Mouse (Mus musculus) 416B (cell line): ENCODE data around the gene Add2.

Source experiments
- DNase-seq: peaks from one replicate; pipeline ENCODE4 v3.0.0; 2011; ENCODE audit warnings: low read depth

Add2 gene

DNA sequence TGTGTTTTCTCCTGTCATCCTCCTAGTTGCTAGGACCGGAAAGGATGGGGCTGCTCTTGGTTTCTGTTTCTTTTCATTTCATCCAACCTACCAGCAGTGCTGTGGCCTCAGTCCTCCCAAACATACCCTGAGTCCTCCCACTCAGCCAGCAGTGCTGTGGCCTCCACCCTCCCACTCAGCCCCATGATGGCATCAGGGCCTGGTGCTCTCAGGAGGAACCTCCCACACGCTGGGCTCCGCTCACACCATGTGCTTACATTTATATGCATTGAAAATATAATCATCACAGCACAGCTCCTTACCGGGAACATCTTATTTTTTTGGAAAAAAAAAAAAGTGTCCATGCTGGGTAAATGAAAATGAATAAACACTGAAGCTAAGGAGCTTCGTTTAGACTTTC lies 20.0 kb downstream of the Add2 start:
- DNase-seq = no peak

DNA sequence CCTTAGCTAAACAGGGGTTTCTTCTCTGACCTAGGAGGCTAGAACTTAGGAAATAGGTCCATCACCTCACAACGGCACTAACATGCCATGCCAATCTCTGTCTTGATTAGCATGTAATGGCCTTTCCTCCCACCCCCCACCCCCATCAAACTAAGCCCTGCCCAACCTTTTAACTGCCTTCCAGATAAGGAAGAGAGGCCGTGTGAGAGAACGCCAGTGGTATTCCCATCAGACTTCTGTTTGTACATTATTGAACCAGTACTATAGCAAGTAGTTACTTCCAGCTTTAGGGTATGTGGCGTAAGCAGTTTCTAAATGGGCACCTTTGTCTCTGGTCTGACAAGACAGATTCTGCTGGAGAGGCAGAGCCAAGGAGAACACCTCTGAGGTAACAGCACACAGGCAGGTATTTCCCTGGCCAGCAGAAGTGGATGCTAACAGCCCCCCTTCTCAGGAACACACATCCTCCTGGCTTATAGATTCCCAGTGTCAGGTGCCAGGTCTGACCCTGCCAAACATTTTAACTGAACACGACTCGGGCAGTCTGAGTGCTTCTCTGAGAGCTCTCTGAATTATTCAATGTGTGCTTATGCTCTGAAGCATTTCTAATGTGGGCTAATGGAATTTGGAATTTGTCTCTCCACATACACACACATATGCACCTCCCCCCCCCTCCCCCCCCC lies 22.2 kb downstream of the Add2 start:
- DNase-seq = no peak

DNA sequence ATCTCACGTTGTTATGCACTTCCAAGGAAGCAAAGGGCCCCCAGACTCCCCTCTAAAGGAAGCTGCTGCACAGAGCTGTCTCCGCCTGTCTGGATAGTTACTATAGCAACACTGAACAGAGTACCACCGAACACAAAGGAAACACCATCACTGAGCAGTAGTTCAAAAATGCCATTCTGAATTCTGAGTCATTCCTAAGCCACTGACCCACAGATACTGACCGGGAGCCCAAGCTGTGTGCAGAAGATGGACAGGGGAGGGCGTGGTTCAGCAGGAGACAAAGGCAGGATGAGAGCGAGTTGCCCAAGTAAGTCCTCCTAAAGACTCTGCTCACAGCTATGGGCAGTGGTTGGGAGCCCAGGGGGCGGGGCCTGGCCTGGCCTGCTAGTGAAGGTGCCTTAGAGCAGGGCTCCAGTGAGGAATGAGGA lies 23.6 kb downstream of the Add2 start:
- peak; percentile 13 for DNase-seq

DNA sequence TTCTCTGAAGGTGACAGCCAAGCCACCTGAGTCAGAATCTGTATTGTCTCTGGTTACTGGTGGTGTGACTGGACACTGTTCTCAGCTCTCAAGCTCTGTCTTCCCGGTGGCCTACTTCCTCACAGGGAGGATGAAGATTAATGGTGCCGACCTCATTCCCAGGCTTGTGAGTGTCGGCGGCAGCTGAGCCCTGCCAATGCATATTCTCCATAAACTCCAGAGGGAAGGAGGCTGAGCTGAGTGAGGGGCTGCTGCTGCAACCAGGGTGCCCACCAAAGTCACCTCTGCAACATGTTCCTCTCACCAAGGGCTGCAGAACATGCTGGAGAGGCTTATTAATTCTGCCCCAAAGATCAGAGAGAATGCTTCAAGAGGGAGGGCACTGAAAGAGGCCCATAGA lies 24.1 kb downstream of the Add2 start:
- no peak for DNase-seq

DNA sequence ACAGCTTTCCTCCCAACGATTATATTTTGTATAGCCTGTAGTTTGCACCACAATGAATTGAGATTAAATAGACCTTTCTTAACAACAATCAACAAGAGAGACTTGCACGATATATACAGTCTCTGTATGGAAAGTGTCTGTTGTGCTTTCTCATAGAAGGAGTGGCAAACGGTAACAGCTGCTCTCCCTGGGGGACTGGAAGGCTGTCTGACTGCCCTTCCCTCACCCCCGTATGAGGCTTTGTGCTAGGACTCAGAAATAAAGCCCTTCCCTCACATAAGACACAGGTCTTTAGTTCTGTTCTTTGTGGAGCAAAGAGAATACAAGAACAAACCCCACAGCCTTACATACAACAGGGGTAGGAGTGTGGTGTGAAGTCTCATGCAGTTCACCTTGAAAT lies 24.6 kb downstream of the Add2 start:
- no peak for DNase-seq

DNA sequence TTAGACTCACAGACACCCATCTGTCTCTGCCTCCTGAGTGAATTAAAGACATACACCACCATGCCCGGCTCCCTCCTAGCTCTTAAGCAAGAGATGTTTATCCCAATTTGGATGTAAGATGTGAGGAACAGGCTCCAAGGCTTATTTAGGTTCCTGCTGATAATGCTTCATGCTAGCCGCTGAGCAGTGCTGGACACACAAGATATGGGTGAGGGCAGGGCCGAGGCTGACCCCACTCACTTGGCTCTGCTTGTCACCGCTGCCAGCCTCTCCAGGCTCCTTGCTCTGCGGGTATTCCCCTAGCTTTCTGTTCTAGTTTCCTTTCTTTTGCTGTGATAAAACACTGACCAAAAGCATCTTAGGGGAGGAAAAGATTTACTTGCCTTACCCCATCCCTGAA lies 25.1 kb downstream of the Add2 start:
- DNase-seq = no peak

DNA sequence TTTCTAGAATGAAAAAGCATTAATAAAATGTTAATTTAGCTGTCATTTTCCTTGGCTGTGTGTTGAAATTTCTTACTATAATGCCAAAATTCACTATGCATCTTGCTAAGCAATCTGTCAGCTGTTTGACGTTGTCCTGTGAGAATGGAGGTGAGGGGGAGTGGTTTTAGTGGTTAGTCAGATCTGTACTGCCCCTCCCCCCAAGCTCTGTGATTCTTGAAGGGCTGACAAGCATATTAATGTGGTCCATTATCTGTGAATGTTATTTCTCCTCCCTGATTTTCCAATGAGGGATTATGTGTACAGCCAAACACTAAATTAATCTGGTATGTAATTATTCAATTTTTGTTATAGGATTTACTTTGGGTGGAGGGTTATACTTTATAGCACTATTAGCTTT lies 30.0 kb downstream of the Add2 start:
- DNase-seq = no peak

DNA sequence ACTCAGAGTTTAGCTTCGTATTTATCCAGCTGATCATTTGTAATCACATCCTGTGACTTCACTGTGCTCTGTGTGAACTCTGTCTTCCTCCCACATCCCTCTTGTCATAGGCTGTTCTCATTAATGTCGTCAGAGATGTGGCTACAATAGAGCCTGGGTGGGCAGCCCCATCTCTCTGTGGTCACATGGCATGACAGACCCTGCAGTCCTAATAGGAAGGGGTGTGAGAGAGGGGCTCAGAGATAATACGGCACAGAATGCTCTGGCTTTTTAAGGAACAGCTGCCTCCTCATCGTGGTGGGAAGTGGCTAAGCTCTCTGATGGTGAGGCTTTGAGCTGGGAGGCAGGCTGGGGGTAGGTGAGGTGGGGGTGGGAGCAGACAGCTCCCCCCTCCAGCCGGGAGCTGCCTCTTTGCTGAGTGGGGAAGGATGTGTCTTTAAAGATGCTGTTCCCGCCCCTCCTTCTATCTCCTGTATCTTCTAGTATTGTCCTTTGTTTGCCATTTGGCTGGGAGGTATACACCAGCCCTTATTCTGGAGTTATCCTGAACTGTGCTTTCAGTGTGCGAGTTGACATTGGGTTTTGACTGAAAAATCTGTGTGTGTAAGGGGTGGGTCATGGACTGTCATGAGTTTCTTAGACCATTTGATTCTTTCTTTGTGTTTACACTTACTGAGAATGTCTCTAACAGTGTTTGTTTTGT lies 30.8 kb downstream of the Add2 start:
- DNase-seq = peak; percentile 43

DNA sequence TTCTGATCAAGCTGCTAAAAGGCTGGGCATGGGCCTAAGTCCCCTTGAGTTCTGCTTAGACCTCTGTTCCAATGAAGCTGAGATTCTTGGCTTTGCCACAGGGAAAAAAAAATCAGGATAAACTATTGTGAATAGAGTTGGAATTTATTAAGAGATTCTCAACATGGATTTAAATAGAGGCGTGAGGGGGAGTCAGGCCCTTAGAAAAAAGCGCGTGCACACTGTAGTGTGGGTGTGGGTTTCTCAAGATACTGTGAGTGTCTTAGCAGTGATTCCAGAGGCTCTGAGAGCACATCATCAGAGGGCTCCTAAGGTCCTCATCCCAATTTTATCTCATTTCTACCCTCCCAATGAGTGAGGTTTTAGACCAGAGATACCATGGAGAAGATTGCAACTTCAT lies 31.7 kb downstream of the Add2 start:
- no peak for DNase-seq

DNA sequence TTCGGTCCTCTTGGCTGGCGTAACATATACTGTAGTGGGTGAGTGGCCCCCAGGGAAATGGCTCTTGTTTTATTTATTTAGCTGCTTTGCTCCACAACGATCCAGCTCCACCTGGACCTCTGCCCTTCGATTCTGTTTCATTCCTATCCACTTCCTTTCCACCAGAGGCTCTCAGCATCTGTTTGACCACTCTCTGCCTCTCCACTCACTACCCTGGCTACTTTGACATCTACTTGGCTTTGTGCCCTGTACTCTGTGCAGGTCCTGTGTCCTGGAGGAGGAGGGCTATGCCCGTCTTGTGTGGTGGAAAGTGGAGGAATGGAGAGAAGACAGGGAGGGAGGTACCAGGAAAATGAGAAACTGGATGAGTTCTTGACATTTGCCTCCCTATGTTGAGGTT lies 33.7 kb downstream of the Add2 start:
- DNase-seq = no peak

DNA sequence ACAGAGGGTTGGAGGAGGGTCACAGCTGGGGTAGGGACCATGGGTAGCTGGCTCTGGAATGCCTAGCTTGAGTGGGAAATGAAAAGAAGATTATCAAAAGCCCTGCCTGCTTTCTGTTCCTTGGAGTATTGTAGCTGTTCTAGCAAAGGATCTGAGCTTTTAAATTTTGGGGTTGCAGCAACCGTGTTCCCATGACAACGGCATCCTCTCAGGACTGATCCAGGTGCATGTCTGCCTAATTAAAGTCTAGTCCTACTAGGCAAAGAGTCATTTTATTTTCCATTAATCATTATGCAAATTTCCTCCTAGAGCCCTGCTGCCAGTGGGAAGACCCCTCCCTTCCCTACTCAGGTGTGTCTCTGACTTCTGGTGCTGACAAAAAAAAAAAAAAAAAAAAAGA lies 34.2 kb downstream of the Add2 start:
- no peak for DNase-seq

DNA sequence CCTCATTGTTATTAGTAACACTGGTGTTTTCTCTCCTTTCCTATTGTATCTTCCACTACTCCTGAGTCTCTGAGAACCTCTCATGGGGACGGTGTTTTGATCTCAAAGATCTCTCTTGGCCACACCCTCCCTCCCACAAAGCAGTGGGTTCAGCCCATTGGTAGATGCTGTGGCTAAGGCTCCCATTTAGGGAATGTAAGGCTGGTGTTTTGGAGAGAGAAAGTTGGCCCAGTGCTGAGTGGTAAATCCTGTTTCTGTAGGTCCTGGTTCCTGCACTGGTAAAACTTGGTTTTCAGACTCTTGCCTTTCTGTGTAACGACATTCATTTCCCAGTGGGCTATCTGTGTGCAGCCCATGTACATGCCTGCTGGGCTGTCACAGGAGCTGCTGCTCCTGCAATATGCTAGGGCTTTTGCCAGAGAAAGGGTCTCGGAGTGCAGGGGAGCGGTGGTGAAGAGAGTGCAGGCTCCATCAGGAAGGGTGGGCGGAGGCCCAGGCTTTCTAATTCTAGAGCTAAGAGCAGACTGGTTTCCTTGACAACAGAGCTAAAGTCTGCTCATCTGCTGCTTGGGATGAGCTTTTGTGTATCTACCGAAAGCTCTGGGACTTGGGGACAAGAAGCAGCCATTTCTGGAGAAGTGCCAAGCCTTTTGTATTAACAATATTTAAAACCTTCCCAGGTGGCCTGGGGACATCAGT lies 36.0 kb downstream of the Add2 start:
- no peak for DNase-seq

DNA sequence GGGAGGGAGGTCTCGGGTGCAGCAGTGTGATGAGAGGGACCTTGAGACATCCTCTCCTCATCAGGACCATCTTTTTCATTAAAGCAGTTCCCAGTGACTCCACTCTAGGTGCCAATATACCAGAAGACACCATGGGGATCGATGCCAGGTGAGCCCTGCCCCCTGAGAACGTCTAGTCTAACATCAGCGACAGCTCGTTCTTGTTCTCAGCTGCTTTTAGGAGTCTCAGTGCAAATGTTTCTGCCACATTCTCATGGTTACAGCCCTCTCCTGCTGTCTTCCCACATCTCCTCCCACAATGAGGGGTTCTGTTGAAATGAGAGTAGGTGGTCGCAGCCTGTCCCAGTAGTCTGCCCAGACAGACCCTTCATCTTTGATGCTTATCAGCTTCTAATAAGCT lies 38.2 kb downstream of the Add2 start:
- DNase-seq = no peak

DNA sequence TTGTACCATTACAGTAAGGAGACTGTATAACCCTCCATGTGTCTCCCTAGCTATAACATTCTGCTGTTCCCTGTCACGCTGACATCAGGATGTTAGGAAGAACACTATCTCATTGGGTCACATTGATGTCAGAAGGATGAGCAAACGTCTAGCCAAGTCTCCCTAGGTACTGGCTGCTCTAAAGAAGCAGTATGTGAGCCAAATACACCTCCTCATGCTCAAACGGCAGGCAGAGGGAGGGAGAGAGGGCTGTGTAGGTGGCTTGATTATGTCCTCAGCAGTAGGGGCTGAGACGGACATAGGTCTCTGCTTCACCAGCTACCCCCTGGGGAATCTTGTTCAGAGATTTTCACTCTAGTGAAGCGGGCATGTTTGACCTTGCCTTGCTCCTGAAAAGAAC lies 38.7 kb downstream of the Add2 start:
- no peak for DNase-seq

DNA sequence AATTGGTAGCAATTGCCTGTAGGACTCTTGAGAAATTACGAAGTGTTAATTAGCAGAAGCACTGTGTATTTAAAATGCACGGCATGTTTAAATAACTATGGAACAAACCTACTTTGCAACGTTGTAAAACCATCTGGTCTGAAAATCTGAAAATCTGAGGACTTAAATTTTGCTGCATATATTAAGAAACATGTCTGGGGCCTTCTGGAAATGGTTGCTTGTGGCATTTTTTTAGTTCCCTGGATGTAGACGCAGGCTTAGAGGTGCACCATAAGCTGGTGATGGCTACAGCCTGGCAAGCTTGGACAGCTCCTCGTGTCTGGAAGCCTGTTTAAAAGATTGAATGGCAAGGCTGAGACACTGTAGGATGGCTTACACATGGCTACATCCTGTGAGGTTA lies 40.5 kb downstream of the Add2 start:
- DNase-seq = no peak

DNA sequence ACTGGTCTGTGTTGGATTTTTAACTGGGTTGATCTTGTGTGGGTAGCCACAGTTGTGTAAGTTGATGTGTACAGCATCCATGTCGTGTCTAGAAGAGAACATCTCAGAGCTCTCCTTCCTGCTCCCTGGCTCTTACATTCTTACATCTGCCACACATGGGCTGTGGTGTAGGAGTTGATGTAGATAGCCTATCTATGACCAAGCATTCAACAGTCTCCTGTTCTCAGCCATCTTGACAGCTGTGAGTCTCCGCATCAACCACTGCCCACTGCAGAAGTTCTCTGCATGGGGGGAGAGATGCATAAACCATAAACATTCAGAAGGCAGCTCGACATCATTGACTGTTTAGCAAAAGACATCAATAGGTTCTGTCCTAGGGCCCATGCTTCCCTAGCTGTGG lies 41.4 kb downstream of the Add2 start:
- DNase-seq = no peak

DNA sequence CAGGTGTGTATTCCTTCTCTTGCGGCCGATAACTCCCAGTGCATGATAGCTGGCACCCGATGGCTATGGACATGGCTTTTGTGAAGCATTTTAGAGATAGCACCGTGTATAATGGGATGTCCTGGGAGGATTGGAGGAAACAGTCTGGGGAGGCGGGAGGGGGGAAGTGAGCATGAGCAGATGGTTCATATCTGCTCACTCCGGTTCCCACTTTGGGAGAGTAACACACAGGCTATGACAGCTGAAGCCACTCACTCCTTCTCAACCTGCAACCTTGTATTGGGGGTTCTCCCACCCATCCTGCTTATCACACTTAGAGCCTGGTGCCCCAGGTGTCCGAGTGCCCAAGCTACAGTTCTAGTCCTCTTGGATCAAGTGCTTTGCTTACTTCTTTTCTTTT lies 41.8 kb downstream of the Add2 start:
- DNase-seq = no peak

DNA sequence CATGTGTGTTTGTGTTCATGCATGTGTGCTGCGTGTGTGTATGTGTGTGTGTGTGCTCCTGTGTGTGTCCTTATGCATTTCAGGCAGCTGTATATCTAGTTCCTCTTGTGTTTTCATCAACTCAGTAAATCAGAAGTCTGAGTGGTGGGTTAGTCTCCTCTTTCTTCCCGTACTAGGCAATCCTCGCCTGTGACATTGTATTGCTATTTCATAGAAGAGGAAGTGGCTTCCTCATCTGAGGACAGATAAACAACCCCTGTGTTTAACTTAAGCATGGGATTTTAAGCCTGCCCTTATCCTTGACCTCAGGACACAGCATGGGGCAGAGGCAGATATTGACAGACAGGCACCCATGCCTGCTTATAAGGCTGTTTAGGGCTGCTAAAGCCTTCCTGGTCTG lies 45.4 kb downstream of the Add2 start:
- peak; percentile 47 for DNase-seq

DNA sequence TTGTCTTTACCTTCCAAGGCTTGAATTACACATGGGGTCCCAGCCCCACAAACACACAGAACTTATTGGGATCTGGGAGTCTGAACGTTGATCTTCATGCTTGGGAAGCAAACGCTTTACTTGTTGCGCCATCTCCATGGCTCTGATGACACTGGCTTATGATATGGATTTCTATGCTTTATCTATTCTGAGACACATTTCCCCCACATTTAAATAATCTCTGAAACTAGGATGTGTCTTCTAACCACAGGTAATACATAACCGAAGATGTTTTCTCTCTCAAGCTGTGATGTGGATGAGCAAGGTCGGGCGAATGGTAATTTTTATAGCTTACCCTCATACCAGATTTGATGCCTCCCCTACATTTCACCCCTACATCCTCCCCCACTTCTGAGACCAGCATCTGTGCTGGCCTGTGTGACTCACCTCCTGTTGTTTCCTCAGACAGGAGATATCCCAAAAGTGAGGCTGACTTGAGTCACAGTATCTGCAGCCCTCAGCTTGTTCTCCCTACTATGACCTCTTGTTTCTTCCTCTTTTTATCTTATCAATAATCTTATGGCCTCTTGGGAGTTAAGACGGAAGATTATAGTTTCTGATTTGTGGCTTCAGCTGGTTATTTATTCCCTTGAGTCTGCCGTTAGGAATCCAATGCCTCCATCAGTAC lies 46.2 kb downstream of the Add2 start:
- peak; percentile 91 for DNase-seq

DNA sequence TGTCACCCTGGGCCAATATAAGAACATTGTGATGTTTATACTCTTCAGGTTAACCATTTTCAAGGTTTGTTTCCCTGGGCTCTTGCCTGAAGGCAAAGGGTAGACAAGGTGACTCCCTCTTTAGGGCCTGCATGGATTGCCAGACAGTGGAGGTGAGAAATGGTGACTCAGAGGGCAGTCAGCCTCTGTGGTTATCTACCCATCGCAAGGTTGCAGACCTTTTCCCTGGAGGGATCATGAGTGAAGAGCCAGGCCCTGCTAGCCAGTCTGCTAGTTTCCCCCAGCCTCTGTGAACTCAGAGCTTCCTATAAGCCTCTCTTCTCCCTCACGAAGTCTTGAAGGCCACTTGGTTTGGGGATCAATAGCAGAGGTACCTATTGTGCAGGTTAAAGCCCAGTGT lies 48.0 kb downstream of the Add2 start:
- no peak for DNase-seq

DNA sequence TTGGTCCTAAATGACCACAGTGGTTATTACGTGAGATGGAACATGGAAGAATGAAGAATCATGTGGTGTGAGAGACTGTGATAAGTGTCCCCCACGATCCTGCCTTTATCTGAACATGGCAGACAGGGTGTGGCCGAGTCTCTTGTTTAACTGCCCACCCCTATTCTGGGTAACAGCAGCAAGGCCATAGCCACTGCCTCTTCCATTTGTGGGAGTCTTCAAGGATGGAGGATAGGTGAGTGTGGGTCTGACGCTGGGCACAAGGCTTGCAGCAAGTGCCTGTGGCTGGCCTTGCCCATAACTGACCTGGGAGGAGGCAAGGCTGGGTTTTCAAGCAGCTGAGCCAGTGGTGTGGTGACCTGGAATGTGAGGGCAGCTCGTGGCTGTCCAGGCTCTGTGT lies 49.4 kb downstream of the Add2 start:
- no peak for DNase-seq

DNA sequence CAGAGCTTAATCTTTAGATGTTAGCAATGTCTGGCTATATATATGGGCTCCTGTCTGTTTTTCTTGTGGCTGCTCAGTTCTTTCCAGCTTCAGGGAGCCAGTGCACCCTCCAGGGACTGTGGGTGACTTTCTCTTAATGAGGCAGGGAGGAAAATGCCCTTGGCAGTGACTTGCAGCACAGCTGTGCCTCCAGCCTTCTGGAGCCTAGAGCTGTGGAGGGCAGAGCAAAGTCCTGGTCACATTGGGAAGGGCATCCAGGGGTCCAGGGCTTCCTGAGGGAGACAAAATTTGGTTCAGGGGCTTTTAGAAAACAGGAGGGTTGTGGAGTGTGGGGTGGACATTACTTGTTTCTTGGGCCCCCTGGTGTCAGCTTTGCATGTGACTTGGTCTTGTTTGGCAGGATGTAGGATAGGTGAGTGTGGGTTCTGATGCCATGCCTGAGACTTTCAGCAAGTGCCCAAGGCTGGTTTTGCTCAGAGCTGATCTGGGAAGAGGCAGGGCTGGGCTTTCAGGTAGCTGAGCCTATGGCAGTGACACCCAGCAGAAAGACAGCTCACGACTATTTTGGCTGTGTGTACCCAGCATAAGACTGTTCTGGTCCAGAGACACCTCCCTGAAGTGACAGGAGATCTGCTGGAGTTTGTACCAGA lies 50.0 kb downstream of the Add2 start:
- DNase-seq = no peak
